Mouse (Mus musculus) gastrocnemius, postnatal 4 days (tissue): ENCODE results near the gene Syt12. TPM values are rescaled to one million over a fixed set of nuclear protein-coding genes. Genes with fewer than 3 reads are reported as not detected.

Source experiments
- DNase-seq, 2 experiments: peaks; one replicate each; pipeline ENCODE4 v3.0.0; 2021 to 2022; ENCODE audit warnings: low spot score in 2 of 2, mixed read lengths in 2 of 2
- long read RNA-seq, 2 experiments: library from polyadenylated mRNA; stranded (forward); transcript quantifications; one replicate each; pipeline ENCODE4 v2.0.0; 2021
- total RNA-seq, 2 experiments: library from RNA; stranded (reverse); gene quantifications; 2 replicates each; pipeline ENCODE4 v1.2.3; 2021

Syt12 gene
- 1 to 10 TPM in 1 of 2 experiments, under 1 TPM in 1; 0.86 to 1.0 TPM for total RNA-seq
- long read RNA-seq, experiment 1, partial matches to known transcripts = 0 of 2 reads
- long read RNA-seq, experiment 1, other reads (novel, unspliced or antisense) = 1 of 2 reads
- long read RNA-seq, experiment 2, partial matches to known transcripts = 0 of 3 reads
- long read RNA-seq, experiment 2, other reads (novel, unspliced or antisense) = 1 of 3 reads

DNA sequence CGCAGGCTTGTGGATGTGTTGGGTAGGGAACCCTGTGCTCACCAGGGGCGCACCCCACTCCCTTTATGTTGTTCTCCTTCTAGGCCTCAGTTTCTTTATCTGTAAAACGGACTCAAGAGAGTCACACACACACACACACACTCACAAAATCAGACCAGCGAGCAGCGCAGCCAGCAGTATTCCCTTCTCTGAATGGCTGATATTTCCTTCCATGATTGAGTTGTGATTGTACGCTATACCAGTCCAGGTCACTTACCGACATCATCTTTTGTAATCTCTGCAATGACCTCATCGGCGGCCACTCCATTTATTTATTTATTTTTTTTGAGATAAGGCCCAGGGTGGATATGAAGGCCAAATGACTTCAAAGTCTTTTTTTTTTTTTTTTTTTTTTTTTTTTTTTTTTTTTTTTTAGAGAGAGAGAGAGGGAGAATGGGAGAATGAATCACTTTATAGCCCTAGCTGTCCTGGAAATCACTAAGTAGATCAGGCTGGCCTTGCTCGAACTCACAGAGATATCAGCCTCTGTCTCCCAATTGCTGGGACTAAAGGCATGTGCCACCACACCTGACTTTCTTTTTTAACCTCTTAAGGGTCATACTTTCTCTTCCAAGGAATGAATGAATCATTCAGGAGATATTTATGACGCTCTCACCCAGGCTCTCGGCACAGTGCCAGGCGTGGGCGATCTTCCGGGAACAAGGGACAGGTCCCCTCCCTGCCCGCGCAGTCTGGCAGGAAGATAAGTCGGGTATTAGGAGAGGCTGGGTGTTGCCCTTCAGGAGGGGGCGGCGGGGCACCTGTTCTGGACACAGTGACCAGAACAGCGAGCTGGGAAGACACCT is at the start of gene Syt12:
Gene Syt12 (minus strand): TSS at position 103 of the 845 bp plus-strand sequence.
- DNase-seq = peak in 1 of 2 experiments; percentile 23

DNA sequence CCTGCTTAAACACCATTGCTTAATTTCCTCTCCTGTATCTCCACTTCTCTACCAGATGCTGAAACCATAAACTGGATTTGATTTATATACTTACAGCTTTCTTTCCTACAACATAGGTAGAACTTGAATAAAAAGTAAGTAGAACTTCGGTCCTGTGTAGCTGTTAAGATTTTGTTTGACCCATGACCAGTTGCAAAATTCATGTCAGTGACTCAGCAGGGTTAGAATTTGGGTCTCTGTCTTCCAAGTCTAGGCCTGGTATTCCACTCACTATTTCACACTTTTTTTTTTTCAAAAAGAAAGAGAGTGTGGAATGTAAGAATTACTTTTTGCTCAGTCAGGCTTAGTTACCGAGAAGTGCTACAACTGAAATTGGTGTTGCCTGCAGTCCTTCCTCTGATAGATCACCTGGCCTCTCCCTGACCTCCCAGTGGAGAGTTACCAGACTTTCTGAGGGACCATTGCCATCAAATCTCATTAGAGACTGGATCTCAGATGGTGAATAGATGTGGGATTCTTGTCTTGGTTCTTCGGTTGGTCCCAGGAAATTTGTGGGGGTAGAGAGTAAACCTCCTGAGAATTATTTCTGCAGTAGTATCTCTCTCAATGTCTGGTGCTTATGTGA is 44.3 kb upstream of the Syt12 start:
- no peak for DNase-seq

DNA sequence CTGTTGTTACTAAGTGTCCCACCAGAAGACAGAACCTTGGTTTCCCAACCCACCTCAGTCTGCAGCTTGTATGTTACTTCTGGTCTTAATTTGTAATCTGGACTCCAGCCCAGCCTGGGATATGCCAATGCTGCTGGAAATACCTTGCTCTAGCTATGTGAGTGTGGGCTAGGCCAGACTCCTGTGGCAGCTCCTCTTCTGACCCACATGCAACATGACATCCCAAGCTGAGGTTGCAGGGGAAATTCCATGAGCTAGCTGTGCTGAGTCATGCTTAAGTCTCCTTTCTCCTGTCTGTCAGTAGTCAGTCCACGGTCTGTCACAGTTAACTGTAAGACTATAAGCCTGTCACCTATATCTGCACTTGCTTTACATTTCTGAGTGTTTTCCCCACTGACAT is 40.2 kb upstream of the Syt12 start:
- DNase-seq = no peak

DNA sequence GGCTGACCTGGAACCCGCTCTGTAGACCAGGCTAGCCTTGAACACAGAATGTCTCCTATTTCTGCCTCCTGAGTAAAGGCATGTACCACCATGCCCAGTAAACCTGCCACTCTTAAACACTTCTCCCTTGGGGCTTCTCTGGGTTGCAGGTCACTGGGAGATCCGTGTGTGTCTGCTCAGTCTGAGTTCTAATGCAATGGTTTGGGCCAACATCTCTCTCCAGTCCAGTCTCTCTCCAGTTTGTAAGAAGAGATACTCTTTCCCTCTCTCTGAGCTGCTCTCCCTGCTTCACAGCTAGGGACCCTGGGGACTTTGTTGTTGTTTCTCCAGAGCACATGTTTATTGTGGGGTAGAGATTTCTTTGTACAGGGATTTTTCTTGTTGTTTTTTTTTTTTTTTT is 39.0 kb upstream of the Syt12 start:
- no peak for DNase-seq

DNA sequence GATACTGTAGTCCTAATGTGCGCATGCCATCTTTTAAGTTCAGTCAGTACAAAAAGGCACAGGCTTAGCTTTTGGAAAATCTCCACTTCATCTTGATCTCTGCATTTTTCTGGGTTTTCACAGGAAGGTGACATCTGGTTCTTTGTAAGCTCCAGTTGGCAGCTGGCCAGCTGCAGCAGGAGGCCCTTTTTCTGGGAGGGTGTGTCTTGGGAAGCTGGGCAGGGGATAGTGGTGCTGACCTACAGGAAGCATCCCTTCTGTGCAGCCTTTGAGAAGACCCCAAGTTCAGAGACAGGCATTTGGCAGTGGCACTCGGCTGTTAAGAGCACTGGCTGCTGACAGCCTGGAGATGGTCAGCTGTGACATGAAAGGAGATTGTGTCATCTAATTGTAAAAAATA is 38.5 kb upstream of the Syt12 start:
- no peak for DNase-seq

DNA sequence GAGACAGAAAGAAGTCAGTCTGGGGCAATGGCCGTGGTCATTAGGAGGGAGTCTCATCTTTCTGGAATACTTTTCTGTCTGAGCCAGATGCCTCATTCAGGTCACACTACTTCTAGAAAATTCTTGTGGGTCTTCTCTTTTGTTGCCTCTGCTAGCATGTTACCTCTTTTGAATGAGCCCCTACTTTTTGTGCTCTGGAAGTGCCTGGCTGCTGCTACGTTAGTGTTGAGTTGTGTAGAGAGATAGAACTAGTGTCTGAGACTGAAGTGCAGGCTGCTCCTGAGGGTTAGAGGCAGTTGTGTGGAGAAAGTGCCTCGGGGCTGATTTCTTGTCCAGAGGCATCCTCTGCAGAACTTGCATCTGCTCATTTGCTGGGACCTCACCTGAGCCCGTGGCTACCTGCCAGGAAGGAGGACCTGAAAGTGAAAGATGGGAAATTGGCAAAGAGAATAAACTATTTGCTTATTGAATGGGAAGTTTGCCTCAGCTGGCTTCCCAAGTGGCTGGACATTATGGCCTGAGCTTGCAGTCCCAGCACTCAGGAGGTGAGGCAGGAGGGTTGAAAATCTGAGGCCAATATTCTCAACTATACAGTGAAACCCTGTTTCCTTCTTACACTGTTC is 36.1 kb upstream of the Syt12 start:
- no peak for DNase-seq

DNA sequence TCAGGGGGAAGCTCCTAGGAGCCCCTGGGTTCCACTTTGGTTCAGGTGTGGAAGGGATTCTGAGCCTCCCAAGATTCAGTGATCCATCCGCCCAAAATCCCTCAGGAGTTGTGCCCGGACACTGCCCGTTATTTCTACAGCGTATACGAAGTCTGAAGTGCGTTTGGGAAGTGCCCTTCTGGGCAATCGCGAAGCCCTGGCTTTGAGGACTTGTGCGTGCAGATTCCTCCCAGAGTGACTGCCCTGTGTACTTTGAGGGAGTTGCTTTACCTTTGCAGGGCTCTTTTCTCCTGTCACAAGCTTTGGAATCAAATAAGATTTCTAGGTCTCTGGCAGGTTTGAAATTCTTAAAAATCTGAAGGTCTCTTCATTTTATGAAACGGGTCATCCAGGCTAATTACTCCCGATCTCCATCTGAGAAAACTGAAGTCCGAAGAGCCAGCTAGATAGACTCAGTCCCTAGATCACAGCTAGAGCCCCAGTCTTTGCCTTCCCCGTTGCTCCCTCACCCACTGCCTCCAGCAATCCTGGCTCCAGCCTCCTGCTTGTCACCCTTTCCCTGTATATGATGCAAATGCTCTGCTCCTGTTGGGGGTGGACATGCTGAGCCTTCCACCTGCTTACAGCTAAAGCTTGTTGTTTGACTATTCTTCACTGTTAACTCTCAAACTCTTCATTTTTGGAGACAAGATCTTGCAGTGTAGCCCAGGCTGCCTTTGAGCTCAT is 34.0 kb upstream of the Syt12 start:
- DNase-seq = no peak

DNA sequence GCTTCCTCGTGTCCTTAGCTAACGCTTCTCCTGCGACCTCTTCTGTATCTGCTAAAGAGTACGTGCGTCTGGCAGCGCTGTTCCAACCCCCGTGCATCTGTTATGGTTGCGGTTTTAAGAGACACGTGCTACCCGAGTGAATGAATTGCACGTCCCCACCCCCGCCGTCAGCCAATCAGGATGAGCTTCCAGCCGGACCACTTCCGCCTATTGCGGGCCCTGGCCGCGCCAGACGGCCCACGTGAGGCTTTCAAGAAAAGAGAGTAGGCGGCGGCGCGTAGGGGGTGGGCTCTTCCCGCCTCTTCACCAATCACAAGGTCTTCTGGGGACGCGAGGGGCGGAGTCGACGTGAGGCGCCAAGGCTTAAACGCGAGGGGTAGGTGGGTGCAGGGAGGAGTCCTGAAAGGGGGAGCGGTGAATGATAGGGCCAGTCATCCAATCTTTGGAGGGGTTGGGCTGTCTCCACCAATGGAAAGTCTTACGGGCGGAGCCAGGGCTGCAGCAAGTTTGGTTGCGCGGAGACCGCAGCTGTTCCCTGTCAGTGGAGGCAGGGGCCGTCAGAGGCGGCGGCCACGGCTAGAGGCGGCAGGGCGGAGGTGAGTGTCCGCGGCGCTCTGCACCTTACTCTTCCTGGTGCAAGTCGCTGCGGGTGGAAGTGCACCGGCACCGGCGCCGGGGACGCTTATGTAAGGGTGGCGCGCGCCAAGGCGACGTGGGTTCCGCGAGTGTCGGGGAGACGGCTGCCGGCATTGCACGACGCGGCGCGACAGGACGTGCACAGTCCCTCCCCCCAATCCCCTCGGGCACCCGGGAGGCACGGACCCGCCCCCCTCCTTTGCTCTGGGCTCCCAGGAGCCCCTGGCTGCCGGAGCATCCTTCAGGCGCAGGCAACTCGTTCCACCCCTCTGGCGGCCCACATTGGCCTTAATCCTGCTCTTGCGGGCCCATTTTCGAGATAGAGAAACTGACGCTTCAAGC is 33.0 kb upstream of the Syt12 start, which contains the start of gene Pcx:
Gene Pcx (plus strand): TSS at position 487 of the 978 bp plus-strand sequence.
- peak; percentile 94 to 97 for DNase-seq

DNA sequence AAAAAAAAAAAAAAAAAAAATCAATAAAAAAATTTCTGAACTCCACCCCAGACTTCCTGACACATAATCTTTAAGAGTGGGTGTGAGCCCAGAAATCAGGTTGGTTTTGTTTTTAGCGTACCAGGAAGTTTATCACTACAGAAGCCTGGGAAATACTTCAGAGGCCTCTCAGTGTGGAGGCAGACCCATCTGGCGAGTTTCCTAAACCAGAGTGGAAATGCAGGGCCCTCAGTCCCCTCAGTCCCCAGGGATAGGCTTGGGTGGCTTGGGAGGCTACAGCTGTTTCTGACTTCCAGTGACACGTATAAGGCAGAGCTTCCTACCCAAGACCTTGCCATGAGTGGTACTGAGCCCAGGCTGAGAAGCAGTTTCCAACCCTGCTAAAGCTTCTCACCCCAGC is 30.5 kb upstream of the Syt12 start:
- DNase-seq = no peak

DNA sequence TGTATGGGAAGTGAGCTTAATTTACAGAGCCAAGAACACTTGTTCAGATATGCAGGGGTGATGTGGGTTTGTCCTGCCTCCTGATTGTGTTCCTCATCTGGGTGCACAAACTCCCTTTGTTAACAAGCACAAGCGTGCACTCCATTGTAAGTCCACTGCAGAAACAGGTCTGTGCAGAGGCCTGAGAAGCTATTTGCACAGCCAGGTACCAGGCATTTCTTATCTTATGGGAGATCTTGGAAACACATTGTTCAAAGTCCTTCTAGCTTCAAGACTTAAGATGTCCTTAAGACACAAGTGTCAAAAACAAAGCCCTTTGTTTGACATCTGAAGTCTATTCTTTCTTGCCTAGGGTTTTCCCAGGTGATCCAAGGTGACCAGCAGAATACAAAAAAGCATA is 27.6 kb upstream of the Syt12 start:
- DNase-seq = no peak

DNA sequence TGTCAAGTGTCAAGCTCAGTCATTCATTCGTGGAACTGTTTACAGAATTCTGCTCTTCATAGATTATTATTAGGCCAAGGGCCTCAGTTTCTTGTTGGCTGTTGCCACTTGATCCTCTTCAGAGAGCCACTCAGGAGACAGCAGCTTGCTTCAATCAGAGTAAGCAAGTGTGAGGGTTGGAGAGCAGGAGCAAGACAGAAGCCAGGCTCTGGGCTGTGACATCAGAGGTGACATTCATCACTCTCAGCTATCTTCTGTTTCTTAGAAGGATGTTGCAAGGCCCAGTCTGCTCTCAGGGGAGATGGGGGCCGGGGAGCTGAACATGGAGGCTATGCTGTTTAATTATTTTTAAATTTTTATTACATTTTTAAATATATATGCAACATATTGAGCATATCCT is 25.5 kb upstream of the Syt12 start:
- DNase-seq = no peak

DNA sequence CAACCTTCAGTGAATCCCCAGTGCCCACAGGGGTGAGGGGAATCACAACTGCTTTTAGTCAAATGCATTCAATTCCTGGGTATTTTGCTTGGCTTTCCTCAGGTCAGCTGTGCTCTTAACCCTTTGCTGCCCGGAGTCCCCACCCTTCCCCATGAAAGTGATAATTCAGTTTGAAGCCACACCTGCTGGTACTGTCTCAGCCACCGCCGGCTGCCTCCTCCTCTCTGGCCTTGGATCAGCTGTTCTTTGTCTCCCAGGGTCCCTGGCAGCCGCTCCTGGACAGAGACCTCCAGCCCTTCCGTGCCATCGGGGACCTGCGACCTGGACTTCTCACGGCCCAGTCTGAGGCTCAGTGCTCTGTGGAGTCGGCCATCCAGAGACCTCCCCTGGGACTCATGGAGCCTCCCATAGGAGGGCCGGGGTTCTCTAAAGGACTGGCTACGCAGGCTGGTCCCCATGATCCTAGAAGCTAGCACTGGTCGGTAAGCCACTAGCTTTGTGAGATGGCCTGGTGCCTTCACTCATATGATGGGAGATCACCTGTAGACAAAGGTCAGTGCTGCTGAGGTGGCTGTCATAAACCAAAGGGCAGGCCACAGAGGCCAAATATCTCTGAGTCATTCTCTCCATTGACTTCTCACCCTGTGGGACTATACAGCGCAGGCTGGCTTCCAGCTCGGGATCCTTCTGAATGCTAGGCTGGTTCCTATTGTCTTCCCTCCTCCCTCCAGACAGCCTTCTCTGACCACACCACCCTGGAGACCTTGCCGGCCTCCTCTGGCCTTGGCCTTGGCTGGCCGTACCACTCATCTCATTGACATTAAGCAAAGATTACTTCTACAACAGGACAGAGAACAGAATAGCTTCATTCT is 21.1 kb upstream of the Syt12 start, which contains the start of gene 2010003K11Rik:
Gene 2010003K11Rik (minus strand): TSS at position 522 of the 872 bp plus-strand sequence.
- no peak for DNase-seq

DNA sequence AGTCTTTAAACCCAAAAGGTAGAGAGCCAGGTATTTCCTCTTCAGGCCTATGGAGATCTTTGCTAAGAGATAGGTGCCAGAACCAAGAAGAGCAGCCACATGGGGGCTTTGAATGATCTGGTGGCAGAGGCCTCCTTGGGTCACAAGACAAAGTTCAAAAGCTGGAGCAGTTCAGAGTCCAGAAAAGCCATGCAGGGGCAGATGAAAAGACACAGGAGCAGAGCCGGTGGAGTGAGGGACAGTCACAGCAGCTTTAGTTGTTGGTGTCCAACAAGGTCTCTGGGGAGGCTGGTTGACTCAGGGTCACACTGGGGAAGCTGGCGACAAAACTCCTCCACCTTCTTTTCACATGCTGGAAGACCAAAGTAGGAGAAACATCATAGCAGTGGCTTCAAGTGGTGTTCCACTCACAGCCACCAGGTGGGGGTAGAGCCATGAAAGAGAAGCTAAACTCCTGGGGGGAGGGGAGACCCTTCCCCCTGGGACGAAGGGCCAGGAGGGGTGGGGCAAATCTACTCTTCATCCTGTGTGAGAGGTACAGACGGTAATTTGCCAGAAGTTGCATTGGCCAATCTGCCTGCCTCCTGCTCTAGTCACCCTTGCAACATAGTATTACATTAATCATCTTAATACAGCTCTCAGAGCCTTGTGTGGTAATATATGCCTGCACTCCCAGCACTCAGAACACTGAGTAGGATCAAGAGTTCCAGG is 20.2 kb upstream of the Syt12 start:
- DNase-seq = peak; percentile 25 to 66

DNA sequence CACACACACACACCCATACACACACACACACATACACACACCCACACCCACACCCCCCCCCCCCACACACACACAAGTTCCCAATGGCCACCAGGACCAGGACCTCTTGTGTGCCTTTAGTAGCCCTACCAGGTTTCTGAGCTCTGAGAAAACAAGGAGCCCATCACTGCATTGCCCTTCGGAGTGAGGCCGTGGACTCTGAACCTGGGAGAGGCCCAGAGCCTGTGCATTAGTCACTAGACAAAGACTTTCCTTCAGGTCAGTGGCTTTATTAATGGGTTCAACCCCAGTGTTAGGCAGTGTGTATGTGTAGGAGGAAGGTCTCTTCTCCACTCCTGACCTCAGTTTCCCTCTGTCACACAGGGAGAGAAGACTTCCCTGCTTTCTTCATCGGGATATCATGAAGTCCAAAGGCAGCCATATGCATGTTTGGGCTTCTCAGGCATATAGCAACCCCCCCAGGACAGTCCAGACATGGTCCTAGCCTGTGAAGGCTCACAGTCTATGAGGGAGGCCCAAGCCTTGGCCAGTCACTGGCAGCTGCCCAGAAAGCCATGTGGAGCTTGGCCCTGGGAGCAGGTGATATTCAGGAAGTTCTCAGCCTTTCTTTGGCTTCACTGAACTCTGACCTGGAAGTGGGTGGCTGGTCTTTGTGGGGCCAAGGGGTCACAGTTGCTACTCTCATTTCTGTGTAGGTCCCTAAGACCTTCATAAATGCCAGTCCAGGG is 19.5 kb upstream of the Syt12 start:
- no peak for DNase-seq

DNA sequence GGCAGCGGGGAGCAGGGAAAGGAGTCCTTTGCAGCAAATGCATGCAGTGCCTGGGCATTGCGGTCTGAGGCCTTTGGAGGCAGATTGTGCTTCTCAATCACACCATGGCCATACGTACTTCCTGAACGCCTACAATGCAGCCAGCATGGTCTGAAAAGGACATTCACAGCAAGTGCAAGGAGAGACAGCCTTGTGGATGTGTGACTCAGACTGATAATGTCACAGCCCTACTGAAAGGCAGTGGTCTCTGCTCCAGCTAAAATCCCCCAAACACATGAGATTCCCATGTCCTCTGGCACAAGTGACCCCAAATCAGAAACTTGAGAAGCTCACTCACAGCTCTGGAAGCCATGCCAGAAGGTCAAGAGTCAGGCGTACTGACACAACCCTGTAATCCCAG is 18.6 kb upstream of the Syt12 start:
- no peak for DNase-seq

DNA sequence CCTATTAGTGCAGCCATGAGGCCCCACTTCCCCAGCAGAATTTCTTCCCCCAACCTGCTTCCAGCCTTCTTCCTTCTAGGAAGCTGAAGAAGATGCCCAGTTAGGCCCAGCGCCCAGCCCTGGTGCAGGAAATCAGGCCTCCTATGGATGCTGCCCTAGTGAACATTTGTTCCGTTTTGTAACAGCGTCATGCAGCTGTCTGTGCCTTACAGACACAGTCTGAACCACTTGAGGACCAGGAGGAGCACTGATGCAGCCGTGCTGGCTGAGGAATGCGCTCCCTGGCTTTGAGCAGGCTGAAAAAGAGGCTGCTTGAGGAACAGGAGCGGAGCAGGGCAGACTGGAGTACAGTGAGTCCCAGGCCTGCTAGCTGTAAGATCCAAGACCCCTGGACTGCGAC is 17.5 kb upstream of the Syt12 start:
- no peak for DNase-seq

DNA sequence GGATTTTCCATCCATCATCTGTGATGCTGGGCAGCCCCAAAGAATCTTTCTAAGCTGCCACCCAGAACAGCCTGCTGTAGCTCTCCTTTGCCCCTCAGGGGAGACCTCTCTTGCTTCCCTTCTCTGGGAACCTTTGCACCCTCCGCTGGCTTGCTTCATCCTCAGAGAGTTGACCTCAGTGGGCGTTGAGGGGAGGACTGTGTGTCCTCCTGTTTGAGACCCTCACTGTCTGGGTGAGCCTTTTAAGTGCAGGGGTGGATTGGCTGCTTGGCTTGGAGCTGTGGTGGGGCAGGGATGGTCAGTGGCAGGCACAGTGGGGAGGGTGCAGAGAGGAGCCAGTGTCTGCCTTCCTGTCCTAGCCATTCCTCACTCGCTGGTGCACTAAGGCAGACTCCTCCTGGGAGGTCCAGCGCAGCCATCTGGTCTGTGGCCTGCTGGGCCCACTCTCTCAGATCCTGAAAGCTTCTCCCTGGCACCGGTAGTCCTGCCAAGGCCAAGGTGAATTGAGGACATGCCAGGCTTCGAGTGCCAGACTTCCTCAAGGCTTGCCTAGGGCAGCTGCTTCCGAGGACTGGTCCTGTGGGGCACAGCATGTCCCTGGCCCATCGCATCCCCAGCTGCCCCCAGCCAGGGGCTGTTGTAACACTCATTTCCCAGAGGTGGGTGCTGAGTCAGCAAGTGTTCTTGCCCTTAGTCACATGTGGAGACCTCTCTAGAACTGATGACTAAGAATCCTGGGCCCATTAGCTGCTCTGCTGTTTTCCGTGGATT is 15.5 kb upstream of the Syt12 start:
- peak in 1 of 2 experiments; percentile 24 for DNase-seq
